Mouse (Mus musculus): ENCODE data around the gene Ep400.

The Ep400 gene

DNA sequence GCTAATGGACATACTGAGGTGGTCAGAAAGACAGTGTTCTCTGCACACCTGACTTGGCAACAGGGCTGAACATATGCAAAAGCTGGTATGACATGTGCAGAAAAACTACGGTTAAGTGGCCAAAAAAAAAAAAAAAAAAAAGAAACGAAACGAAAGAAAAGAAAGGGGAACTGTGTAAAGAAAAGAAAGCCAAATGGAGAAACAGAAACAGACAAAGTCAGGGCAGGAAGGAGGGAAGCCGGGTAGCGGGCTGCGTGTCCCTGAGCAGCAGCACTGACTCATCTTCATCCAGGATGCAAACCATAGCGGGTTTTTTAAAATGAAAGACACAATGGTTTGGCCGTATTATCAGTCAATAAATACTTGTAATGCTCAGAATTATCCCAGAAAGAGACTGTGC lies 88.5 kb downstream of the Ep400 start:
- no peak for DNase-seq (ENCODE audit: inconsistent age in 2 of 2, low spot score in 1 of 2)

DNA sequence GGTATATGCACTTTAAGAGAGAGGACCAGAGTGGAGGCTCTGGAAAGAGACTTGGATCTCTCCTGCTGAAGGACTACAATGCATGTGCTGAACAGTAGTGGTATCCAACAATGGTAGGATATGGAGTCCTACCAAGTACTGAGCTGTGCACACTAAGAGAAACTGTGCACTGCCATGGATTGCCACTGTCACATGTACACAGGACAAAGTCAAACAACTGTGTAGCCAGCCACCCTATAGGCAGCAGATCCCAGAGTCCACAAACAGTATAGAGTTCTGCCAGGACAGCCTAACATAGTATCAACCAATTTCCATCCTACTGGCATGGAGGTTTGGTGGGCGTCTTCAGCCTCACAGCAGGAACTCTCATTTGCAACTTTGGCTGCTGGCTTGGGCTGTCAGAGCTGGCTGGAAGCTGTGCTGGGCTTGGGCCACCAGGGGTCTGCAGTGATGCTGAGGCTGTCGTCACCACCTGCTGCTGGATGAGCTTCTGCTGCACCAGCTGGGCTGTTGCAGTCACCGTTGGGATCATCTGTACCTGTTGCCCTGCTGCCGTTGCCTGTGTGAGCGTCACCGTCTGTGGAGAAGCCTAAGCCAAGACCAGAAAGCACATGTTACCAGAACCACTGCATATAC lies 104.9 kb downstream of the Ep400 start:
- DNase-seq (ENCODE audit: inconsistent age in 2 of 2, low spot score in 1 of 2) = no peak

GRCm38 (mm10) chr5:110664750-110665269 lies 105.7 kb downstream of the Ep400 start:
- DNase-seq (ENCODE audit: inconsistent age in 2 of 2, low spot score in 1 of 2) = no peak

DNA sequence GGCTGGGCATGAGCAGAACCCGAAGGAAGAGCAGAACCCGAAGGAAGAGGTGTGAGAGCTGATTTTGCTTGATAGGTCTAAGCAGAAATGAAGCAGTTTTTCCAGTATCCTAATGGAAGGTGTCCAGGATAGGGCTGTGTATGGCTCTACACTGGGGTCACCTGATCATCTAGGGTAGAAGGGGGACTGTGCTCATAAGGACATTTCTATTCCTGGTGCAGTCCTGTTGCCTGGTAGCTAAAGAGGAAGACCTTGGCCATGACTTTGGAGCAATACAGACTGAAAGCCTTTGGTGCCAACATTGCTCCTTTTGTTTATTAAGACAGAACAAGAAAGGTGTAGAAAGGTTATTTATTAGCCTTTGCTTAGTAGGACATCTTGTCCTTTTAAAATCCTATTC lies 106.5 kb downstream of the Ep400 start:
- no peak for DNase-seq (ENCODE audit: inconsistent age in 2 of 2, low spot score in 1 of 2)

- DNase-seq (ENCODE audit: inconsistent age in 2 of 2, low spot score in 1 of 2) = peak in 1 of 2 experiments; percentile 45
Observed at GRCm38 (mm10) chr5:110659682-110660081, 110.8 kb downstream of the Ep400 start.

GRCm38 (mm10) chr5:110653686-110654085 lies 116.8 kb downstream of the Ep400 start:
- DNase-seq (ENCODE audit: inconsistent age in 2 of 2, low spot score in 1 of 2) = no peak

DNA sequence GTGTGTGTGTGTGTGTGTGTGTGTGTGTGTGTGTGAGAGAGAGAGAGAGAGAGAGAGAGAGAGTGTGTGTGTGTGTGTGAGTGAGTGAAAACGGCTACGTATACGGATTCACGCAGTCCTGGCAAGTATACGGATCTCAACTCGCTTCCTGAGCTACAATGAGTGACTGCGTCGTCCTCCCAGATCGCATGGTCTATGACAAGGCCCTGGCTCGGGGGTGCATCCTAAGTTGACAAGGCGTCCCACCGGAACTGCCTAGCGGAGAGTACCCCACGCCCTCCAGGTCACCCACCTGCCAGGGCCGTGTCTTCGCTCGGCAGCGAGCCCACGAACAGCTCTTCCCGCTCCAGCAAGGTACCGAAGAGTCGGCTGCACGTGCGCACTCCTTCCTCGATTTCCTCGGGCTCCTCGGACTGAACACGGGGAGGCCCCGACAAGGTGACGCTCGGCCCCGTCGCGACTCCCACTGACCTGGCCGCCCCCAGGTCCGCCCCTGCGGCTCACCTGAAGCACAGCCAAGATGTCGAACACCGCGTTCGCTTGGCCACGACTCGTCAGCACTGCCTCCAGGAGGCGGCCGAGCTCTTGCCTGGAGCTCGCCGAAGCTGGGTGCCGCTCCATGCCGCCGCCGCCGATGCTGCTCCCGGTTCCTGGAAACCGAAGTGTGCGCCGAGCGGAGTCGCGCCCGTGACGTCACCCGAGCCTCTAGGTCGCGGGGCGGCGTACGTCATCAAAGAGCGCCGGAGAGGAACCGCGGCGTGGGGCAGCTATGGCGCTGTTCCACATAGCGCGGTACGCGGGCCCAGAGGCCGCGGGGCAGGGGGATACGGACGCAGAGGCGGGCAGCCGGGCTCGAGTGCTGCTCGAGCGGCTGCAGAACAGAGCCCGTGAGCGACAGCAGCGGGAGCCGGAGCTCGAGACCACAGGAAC lies 117.5 kb downstream of the Ep400 start, which contains the start of the genes Noc4l and Ddx51:
TSS of gene Noc4l (minus strand) at position 699 of the 930 bp plus-strand sequence.
TSS of gene Ddx51 (plus strand) at position 733 of the 930 bp plus-strand sequence.
- DNase-seq (ENCODE audit: inconsistent age in 2 of 2, low spot score in 1 of 2) = peak; percentile 94 to 98

GRCm38 (mm10) chr5:110646377-110646776 lies 124.1 kb downstream of the Ep400 start:
- no peak for DNase-seq (ENCODE audit: inconsistent age in 2 of 2, low spot score in 1 of 2)

GRCm38 (mm10) chr5:110639459-110639858 lies 131.1 kb downstream of the Ep400 start:
- DNase-seq (ENCODE audit: inconsistent age in 2 of 2, low spot score in 1 of 2) = peak; percentile 62 to 89

- DNase-seq (ENCODE audit: inconsistent age in 2 of 2, low spot score in 1 of 2) = no peak
Observed at GRCm38 (mm10) chr5:110638306-110639074, 132.0 kb downstream of the Ep400 start.

DNA sequence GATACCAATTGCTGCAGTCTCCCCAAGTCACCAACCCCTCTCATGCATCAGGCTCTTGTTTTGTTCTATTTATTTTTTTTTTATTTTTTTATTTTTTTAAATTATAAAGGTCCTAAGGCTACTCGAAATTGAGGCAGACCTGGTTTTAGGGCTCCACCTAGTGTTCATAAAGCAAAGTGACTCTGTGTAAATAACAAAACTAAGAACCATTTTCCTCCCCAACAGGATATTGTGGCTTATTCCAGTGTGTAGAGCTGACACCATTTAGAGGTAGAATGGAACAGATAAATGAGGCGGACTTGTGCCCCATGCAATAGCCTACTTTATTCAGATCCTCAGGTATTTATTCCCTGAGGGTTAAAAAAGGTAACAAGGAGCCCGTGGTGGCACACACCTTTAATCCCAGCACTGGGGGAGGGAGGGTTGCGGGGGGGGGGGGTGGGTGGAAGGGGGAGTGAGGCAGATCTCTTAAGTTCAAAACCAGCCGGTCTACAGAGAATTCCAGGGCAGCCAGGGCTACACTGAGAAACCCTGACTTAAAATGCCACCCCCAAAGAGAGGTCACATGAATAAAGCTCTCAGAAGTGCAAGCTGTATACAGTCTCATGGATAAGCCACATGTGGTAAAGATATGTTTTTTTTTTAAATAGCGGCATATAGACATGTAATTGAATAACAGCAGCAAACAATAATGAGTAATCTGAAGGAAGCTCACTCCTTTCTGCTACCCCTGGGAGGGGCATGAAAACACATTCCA lies 134.4 kb downstream of the Ep400 start:
- DNase-seq (ENCODE audit: inconsistent age in 2 of 2, low spot score in 1 of 2) = peak in 1 of 2 experiments; percentile 67

DNA sequence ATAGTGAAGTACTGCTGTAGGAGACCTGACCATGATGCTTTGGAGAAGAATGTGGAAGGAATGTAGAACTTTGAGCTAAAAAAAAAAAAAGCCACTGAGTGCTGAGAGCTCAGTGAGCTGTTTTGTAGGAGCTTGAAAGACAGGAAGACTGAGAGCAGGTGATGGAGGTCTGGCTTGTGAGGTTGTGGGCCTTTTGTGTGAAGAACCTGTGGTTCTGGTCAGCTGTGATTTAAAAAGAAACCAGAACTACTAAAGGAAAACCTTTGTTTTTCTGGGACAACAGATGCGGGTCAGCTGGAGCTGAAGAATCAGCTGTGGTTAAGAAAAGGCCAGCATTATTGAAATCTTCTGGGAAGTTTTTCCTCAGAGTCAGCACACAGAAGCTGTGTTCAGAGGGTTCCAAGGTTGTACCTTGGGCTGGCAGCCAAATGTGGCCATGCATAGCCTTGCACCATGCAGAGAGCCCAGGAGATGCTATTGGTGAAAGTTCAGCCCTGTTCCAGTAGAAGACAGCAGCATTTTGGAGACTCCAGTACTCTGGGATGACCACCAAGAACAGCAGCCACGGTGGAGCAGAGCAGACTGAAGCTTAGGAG lies 140.9 kb downstream of the Ep400 start:
- DNase-seq (ENCODE audit: inconsistent age in 2 of 2, low spot score in 1 of 2) = peak; percentile 84 to 92

- DNase-seq (ENCODE audit: inconsistent age in 2 of 2, low spot score in 1 of 2) = no peak
Observed at GRCm38 (mm10) chr5:110628156-110628555, 142.4 kb downstream of the Ep400 start.

- no peak for DNase-seq (ENCODE audit: inconsistent age in 2 of 2, low spot score in 1 of 2)
Observed at GRCm38 (mm10) chr5:110627351-110627750, 143.2 kb downstream of the Ep400 start.

DNA sequence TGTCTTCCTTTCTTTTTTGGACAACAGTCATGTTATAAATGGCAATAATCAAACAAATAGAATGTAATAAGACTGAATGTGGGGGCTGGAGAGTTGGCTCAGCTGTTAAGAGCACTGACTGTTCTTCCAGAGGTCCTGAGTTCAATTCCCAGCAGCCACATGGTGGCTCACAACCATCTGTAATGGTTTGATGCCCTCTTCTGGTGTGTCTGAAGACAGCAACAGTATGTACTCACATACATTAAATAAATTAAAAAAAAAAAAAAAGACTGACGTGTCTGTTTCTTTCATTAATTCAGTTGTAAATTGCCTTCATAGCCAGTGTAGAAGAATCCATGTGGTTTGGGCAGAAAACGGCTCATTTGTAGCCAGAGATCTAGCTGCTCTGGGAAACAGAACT lies 146.2 kb downstream of the Ep400 start:
- DNase-seq (ENCODE audit: inconsistent age in 2 of 2, low spot score in 1 of 2) = no peak

GRCm38 (mm10) chr5:110619226-110619625 lies 151.3 kb downstream of the Ep400 start:
- no peak for DNase-seq (ENCODE audit: inconsistent age in 2 of 2, low spot score in 1 of 2)

All from adrenal gland, adult (tissue).